Mouse (Mus musculus) hindbrain, embryonic 14.5 days (tissue): ENCODE results near the gene Gja5. TPM values are rescaled to one million over a fixed set of nuclear protein-coding genes. Genes with fewer than 3 reads are reported as not detected.
"Not testable (repeated sequence)": the region's sequence is repeated elsewhere in the genome, so short reads cannot be mapped to it uniquely, and the experiment has no call there.

Experiments
- ATAC-seq: fragments of 200-750 bp; cut with Nextera tagmentation; 2 replicates; pipeline ENCODE4 v1.8.0; 2017; ENCODE audit warnings: moderate number of reproducible peaks, mild to moderate bottlenecking, moderate TSS enrichment, moderate library complexity; ENCODE audit not compliant: low FRiP score
- DNase-seq: peaks from one replicate; pipeline ENCODE4 v3.0.0-alpha.2; 2015; ENCODE audit warnings: low spot score
- H3K27ac ChIP-seq: fragments of 300-500 bp; sonication (generic); 2 replicates; pipeline ENCODE4 v1.5.1; 2014; ENCODE audit warnings: mild to moderate bottlenecking, moderate library complexity
- H3K27me3 ChIP-seq: fragments of 300-500 bp; sonication (generic); 2 replicates; pipeline ENCODE4 v1.6.1; 2014; ENCODE audit warnings: mild to moderate bottlenecking, low read length, mixed read lengths; ENCODE audit not compliant: control insufficient read depth, insufficient read depth
- H3K36me3 ChIP-seq: fragments of 300-500 bp; sonication (generic); replicated peaks from 2 replicates; pipeline ENCODE4 v1.6.1; 2014; ENCODE audit not compliant: control insufficient read depth, insufficient read depth
- H3K4me1 ChIP-seq: fragments of 300-500 bp; sonication (generic); replicated peaks from 2 replicates; pipeline ENCODE4 v1.6.1; 2014; ENCODE audit warnings: antibody characterized with exemption, low read length, mixed read lengths; ENCODE audit not compliant: control insufficient read depth, insufficient read depth
- H3K4me2 ChIP-seq: fragments of 300-500 bp; sonication (generic); replicated peaks from 2 replicates; pipeline ENCODE4 v1.6.1; 2014; ENCODE audit warnings: mild to moderate bottlenecking, moderate library complexity
- H3K4me3 ChIP-seq: fragments of 300-500 bp; sonication (generic); replicated peaks from 2 replicates; pipeline ENCODE4 v1.5.1; 2014; ENCODE audit warnings: mild to moderate bottlenecking, low read length
- H3K9ac ChIP-seq: fragments of 300-500 bp; sonication (generic); 2 replicates; pipeline ENCODE4 v1.6.1; 2014
- H3K9me3 ChIP-seq: fragments of 300-500 bp; sonication (generic); 2 replicates; pipeline ENCODE4 v1.6.1; 2016; ENCODE audit warnings: low read length; ENCODE audit not compliant: control insufficient read depth
- WGBS: fragments of 180-500 bp; shearing (Covaris S2); extraction: QIAGEN DNeasy Blood & Tissue Kit; methylation state at CpG from one replicate; pipeline ENCODE4 v1.1.7; 2014; 5-methylcytosine and 5-hydroxymethylcytosine counted together
- polyA plus RNA-seq: library from polyadenylated mRNA; unstranded; fragments of >200 nt; fragmentation: Nextera tagmentation; extraction: Ambion mirVana; gene quantifications from 2 replicates; pipeline ENCODE4 v1.2.1, GENCODE M21; 2014

Gja5 gene
- polyA plus RNA-seq, 1 experiment from 2014 or later: 1.3 TPM

- Histone ChIP-seq H3K27ac (no peak overlapping the region), H3K9me3 (no peaks in the 10 kb centered on the region), H3K4me1 (no peaks in the 10 kb centered on the region), H3K4me3 (no peak overlapping the region), H3K36me3 (no peaks in the 10 kb centered on the region), H3K27me3 (no peaks in the 10 kb centered on the region), H3K4me2 (no peak overlapping the region), H3K9ac (no peak overlapping the region)
- WGBS: 79% methylated on average over 5 of the region's 5 CpGs
- ATAC-seq: no peak
- no peak for DNase-seq
These were observed 158.3 kb downstream of the Gja5 start for GRCm38 (mm10) chr3:97062814-97063213.

- H3K9ac ChIP-seq: no peak overlapping the region
- no peak for ATAC-seq
- no peak overlapping the region for H3K4me3 ChIP-seq
- DNase-seq: no peak
- 59% methylated on average over 6 of the region's 6 CpGs for WGBS
- H3K4me2 ChIP-seq: no peak overlapping the region
- H3K4me1 ChIP-seq: no peaks in the 10 kb centered on the region
- no peaks in the 10 kb centered on the region for H3K9me3 ChIP-seq
- H3K27ac ChIP-seq: no peak overlapping the region
- no peaks in the 10 kb centered on the region for H3K27me3 ChIP-seq
- no peaks in the 10 kb centered on the region for H3K36me3 ChIP-seq
These were observed 159.6 kb downstream of the Gja5 start for GRCm38 (mm10) chr3:97064046-97064445.

- H3K9me3 ChIP-seq, H3K4me1 ChIP-seq, H3K36me3 ChIP-seq, H3K4me3 ChIP-seq, H3K4me2 ChIP-seq, H3K27ac ChIP-seq, DNase-seq, H3K27me3 ChIP-seq, H3K9ac ChIP-seq, ATAC-seq: not testable (repeated sequence)
- 95% methylated on average over 7 of the region's 7 CpGs for WGBS
These were observed 165.1 kb downstream of the Gja5 start for GRCm38 (mm10) chr3:97069589-97069988.

DNA sequence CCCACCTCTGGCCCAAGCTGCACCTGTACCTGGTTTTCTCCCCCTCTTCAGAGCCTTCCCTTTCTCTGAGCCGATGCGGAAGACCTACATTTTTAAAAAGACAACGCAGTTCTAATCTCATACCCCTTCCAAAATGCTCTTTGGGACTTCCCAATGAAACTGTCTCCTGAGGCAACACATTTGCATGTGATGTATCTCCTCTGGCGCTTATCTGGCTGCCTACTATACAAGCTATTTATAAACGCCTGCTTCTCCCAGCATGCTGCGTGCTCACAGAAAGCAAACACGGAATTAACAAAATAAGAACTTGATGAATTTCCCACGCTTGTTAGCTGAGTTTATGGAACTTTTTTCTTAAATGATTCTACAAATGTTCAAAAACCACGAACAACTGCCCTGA, 167.4 kb downstream of the Gja5 start:
- not testable (repeated sequence) for H3K9me3 ChIP-seq, ATAC-seq, H3K36me3 ChIP-seq, H3K27me3 ChIP-seq, H3K9ac ChIP-seq, DNase-seq, H3K4me1 ChIP-seq, H3K27ac ChIP-seq, H3K4me3 ChIP-seq, H3K4me2 ChIP-seq
- 77% methylated on average over 9 of the region's 9 CpGs for WGBS

DNA sequence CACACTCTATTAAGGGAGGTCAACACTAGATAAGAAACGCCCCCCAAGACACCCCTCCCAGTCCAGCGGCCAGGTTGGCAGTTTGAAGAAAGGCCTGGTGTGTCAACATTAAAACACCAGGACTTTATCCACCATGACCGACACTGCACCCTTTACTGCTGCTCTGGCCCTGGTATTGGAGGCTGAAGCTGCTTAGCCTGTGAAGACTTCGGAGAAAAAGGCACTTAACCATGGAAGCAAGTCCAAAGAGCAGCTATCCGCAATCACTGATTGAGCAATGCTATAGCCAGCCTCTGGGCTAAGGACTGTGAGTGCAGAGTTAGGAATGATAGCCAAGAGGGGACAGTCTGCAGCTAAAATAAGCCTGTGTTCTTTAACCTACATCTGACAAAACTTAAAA, 167.9 kb downstream of the Gja5 start:
- not testable (repeated sequence) for DNase-seq, H3K4me1 ChIP-seq, H3K9ac ChIP-seq, H3K4me3 ChIP-seq, H3K27ac ChIP-seq, ATAC-seq, H3K36me3 ChIP-seq, H3K9me3 ChIP-seq, H3K4me2 ChIP-seq, H3K27me3 ChIP-seq
- 78% methylated on average over 5 of the region's 5 CpGs for WGBS

DNA sequence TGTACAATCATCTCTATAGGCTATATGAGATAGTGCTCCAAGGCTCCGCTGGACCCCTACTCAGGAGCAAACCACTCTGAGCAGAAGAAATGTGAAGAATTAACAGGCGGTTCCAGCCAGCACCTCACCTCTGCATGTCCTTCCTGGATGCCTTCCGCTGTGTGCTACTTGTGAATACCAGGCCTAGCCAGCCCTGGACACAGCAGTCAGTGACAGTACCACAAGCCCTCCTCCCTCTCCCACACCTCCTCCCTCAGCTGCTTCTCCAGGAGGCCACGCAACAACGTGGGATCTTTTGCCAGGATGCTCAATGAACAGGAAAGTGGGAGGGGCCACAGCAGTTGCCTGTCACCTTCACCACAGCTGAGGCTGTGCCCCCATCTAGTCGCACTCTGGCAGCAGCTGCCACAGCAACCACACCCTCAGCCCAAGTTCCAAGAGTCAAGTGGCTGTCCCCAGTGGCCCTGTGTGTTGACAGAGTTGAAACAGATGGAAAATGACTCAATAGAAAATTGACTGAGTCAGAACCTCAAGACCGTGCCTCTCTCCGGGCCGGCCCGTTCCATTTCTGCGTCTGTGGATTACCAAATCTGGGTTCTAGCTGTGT, 171.4 kb downstream of the Gja5 start:
- not testable (repeated sequence) for H3K27ac ChIP-seq, H3K9me3 ChIP-seq, H3K4me2 ChIP-seq, H3K4me3 ChIP-seq, H3K27me3 ChIP-seq, H3K9ac ChIP-seq, DNase-seq, H3K4me1 ChIP-seq, H3K36me3 ChIP-seq
- 6% methylated on average over 2 of the region's 11 CpGs for WGBS
- ATAC-seq: 0 out of 2 replicates have a peak, but pooled peaks have one; percentile 4

DNA sequence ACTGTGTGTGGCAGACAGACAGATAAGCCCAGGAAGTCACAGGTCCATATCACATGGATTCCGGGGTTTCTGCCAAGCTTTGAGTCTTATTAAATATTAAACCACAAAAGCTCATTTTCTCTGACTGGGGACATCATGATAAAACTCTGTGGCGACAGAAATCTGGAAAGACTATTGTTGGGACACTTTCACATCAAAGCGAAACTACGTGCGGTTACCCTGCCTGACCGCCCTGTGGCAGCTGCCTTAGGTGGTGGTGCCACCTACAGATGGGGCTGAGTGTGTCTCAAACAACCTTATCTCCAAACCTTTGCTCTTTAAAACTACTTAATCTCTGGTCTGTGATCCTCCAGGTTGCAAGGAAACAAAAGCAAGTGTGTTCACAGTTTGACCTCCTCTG, 171.9 kb downstream of the Gja5 start:
- ATAC-seq (no peak), DNase-seq (no peak)
- Histone ChIP-seq H3K9me3 (no peaks in the 10 kb centered on the region), H3K27me3 (no peaks in the 10 kb centered on the region), H3K36me3 (no peaks in the 10 kb centered on the region), H3K4me3 (no peak overlapping the region), H3K27ac (no peak overlapping the region), H3K4me1 (no peaks in the 10 kb centered on the region), H3K4me2 (no peak overlapping the region), H3K9ac (no peak overlapping the region)
- WGBS: 55% methylated on average over 6 of the region's 6 CpGs

- Histone ChIP-seq H3K4me2 (no peak overlapping the region), H3K27ac (no peak overlapping the region), H3K27me3 (no peaks in the 10 kb centered on the region), H3K4me3 (no peak overlapping the region), H3K36me3 (no peaks in the 10 kb centered on the region), H3K9me3 (no peaks in the 10 kb centered on the region), H3K9ac (no peak overlapping the region), H3K4me1 (no peaks in the 10 kb centered on the region)
- 51% methylated on average over 4 of the region's 4 CpGs for WGBS
- DNase-seq (no peak), ATAC-seq (no peak)
These were observed 173.9 kb downstream of the Gja5 start for GRCm38 (mm10) chr3:97078436-97078835.

DNA sequence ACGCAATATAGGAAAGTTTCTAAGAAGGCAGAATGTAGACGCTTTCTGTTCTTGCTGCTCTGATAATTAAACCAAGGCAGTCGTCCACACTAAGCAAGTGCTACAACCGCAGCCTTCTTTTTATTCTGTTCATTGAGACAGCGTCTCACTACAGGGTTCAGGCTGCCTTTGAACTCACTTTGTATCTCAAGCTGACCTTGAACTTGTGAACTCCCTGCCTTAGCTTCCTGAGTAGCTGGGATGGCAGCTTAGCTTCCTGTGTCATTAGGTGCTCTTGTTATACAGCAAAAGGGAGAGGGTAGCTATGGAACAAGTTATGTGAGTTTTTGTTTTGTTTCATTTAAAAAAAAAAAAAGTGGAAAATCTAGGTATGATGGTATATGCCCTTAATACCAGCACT, 177.7 kb downstream of the Gja5 start:
- no peak overlapping the region for H3K4me2 ChIP-seq
- 0 out of 2 replicates have a peak, but pooled peaks cover 5% of the 10 kb centered on the region for H3K9me3 ChIP-seq
- no peak overlapping the region for H3K27ac ChIP-seq
- DNase-seq: no peak
- ATAC-seq: no peak
- 89% methylated on average over 5 of the region's 5 CpGs for WGBS
- H3K4me1 ChIP-seq: no peaks in the 10 kb centered on the region
- H3K9ac ChIP-seq: no peak overlapping the region
- no peaks in the 10 kb centered on the region for H3K36me3 ChIP-seq
- H3K4me3 ChIP-seq: no peak overlapping the region
- no peaks in the 10 kb centered on the region for H3K27me3 ChIP-seq

DNA sequence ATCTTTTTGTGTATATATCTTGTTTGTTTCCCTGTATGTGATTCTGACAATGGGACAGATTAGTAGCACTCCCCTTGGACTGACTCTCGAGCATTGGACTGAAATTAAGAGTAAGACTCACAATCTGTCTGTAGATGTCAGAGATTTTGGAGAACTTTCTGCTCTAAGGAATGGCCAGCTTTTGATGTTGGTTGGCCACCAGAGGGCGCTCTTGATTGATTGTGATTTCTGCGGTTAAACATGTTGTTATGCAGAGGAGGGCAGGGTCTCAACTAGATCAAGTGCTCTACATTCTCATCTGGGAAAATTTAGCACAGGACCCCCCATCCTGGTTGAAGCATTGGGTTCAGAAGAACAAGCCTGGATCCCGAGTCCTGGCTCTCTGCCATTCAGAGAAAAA, 182.8 kb downstream of the Gja5 start:
- no peaks in the 10 kb centered on the region for H3K4me1 ChIP-seq
- ATAC-seq (no peak), DNase-seq (no peak)
- H3K9ac ChIP-seq: no peak overlapping the region
- no peak overlapping the region for H3K4me3 ChIP-seq
- H3K4me2 ChIP-seq: no peak overlapping the region
- no peaks in the 10 kb centered on the region for H3K27me3 ChIP-seq
- 85% methylated on average over 4 of the region's 4 CpGs for WGBS
- H3K36me3 ChIP-seq: no peaks in the 10 kb centered on the region
- H3K9me3 ChIP-seq: 0 out of 2 replicates have a peak, but pooled peaks cover 5% of the 10 kb centered on the region
- H3K27ac ChIP-seq: no peak overlapping the region
